Mouse (Mus musculus) adrenal gland, adult (tissue): ENCODE measurements at regions not wholly inside any gene's neighbourhood (a gene's known extent, or its start where the extent isn't known, plus 50 kb on each side); places are given as distances from the start of the nearest gene placed in this dataset.

Experiments used
- DNase-seq, 2 experiments: peaks; one replicate each; pipeline ENCODE4 v3.0.0; 2022 to 2023; ENCODE audit warnings: low spot score in 1 of 2; ENCODE audit not compliant: inconsistent age in 2 of 2

DNA sequence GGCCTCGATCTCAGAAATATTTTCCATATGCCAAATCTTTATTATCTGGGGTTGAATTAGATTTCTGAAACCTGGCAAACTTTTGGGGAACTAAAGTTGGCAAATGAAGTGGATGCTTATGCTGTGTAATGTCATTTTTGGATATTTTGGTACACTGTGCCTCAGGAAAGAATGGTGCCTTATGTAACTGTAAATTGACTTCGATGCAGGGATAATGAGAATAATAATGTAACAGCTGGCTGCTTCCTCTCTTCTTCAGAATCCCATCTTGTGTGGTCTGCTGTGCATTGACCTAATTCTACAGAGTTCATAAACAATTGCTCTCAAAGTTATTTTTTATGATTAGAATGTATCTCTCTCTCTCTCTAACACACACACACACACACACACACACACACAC is 545.6 kb downstream of the Tfap2b start:
- no peak for DNase-seq

DNA sequence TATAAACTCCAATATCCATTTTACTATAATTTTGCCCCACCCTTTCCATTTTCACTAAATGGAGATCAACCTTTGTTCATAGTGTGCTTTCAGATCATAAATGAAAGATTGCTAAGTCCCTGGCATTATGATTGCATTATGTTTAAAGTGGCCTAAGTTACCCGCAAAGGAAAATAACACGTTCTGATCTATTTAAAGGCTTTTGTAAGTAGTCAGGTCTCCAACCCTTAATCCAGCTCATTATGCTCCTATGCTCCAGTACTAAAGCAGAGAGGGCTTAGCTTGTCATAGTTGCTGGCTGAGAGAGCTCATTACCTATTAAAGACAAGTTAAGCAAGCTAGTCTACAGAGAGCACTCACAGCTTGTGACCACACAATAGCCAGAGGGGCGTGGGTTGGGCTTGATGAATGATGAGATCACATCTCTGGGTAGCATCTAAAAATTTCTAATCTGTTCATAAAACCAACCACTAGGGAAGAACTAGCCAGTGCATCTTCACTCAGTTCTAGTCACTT is 549.3 kb downstream of the Tfap2b start:
- no peak for DNase-seq

DNA sequence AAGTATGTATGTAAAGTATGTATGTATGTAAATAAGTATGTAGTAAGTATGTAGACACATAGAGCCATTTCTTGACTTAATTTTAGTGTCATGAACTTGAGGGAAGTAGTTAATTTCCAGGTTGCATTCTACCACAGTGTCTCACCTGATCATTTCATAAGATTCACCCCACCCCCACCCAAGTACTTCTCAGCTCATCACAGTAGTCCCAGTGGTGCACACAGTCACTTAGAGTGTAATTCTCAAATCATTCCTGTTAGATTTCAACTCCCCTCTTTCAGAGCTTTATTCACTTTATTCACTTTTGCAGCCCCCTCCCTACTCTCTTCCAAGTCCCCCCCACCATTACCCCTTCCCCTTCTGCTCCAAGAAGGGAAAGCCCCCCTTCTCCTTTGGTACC is 558.2 kb downstream of the Tfap2b start:
- DNase-seq = no peak

DNA sequence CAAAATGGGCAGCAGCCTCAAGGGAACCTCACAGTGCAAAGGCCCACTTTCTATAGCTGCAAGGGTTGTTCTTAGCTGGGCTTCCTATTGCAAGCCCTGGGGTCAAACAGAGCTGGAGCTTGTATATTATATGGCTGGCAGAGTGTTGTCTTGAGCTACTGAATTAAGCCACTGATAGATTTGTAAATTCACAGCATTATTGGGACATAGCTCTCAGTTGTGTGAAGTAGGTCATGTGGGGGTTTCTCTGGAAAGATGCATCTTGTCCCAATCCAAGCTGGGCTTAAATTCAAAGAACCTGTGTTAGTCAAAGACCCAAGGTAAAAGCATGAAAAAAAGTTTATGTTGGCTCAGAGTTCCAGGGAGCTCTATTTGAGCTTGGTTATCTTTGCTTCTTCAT is 563.6 kb downstream of the Tfap2b start:
- no peak for DNase-seq

DNA sequence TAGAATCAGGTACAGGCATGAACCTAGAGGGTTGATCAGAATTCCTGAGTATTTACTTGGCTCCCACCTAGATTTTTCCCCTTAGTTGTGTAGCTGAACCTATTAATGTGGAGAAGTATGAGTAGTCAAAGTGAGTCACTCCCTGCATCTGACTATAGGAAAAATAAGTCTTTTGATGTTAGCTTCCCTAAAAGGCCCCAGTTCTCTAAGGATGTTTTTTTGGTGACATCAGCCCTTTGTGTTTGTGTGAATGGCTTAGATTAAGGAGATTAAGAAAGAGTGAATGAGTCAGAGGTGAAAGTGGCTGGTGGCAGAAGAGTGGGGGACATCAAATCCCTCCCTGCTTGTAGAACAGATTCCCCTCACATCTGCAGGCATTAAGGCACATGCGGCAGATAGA is 565.8 kb downstream of the Tfap2b start:
- no peak for DNase-seq

DNA sequence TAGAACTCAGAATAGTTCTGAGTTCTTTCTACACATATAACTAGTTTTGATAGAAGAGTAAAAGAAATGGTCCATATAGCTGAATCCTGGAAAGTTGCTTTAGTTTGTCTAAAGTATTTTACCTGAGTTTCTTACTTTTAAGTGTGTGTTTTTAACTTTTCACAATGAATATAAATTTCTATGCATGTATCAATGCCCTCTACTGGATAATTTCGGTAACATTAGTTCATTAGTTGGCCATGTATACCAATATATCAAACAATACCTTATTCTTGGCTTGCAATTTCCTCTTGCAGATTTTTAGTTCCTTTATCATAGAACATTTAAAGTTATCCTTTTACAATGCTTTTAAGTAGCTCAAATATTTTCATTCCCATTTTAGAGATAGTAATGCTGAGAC is 568.8 kb downstream of the Tfap2b start:
- no peak for DNase-seq

DNA sequence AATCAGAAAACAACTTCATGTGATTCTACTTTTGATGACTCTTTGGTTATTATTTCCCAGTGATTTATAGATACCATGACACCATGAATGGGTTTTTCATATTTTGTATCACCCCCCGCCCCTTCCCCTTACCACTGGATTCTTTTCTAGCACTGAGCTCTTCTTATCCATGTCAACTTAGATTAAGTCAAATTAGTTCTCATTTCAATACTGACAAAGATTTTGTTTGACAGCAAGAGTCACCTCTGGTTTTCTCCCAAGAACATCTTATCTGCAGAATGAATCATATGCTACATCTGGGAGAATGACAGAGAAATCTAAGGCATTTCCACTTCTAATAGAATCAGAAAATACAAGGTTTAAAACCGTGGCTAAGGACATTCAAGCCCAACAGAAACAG is 578.3 kb downstream of the Tfap2b start:
- DNase-seq = no peak

DNA sequence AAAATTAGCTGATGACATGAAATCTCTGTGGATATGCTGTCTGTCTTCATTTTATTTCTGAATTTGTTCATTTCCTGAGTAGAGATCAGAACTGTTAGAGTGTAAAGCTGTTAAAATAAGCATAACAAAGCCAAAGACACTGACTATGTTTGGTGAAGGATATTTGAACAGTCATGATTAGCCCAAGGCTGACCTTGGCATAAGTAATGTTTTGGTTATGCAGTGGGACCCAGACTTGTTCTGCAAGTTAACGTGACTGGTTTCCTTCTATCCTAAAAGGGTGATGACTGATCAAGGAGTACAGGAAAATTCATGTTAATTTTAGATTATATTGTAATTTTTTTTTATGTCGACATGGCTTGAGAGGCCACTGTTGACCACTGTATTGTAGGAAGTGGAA is 585.4 kb downstream of the Tfap2b start:
- DNase-seq = peak in 1 of 2 experiments; percentile 19

DNA sequence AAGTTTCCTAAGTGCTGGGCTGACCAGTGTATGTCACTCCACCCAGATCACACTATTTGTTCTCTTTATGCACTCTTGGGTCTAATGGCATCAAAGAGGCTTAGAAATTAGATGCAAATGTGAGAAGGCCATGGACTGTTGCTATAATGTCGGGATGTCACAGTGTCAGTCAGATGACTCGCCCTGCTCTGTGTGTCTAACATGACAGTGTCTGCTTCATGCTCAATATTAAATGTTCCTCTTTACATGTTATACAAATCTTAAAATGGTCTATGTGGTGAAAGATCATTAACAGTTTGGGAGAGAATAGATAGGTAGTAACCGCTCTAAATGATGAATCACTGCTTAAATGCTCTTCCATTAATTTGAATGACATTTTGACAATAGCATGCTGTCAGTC is 617.2 kb downstream of the Tfap2b start:
- DNase-seq = peak in 1 of 2 experiments; percentile 3

DNA sequence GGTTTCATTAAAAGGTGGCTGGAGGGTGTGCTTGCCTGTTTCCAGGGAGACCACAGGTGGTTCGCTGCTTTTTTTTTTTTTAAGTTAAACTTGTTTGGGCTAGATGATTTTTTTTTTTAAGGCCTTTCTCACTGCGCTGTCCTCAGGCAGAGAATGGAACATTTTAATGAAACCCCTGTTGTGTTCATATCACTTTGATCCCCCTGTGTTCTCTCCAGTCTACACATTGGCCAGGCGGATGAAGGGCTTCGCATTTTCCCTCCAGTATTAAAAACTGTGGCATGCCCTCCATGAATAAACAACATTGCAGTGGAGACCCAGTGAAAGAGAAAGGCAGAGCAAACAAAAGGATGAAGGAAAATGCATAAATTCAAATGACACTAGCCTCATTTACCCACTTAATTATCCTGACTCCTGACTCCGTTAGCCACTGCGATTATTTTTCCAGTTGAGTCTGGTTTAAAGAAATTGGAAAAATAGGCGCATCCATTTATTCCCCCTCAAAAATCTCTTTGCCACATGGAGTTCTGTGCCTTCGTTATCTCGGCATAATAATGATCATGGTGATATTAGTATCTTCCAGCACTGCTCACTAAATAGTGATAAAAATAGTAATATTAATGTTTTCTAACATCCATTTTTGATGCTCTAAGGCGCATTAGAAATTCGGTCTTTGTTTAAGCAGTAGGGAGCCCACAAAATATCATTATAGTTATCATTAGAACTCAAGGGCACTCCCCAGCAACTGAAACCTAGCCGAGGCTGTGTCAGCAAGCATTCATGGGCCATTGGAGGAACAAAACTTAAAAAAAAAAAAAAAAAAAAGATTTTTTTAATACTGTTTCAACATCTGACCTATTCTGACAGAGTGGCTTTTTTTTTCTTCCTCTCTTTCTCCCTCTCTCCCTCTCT is 618.0 kb downstream of the Tfap2b start:
- no peak for DNase-seq

DNA sequence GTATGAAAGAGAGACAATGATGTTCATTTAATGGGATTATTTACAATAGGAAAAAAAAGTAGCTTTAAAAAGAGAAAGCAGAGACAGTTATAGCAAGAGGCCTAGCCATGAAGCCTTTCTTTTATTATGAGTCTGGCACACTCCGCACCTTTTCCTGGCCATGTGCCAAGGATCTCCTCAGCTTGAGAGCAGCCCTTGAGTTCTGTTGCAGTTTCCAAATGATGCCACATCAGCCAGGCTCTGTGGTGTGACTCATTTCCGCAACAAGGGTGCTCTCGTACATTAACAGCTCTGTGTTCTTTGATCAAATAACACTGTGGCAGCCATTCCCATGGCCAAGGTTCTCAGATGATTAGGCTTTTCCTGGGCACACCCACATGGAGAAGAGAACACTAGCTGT is 641.2 kb downstream of the Tfap2b start:
- DNase-seq = peak; percentile 24 to 49

DNA sequence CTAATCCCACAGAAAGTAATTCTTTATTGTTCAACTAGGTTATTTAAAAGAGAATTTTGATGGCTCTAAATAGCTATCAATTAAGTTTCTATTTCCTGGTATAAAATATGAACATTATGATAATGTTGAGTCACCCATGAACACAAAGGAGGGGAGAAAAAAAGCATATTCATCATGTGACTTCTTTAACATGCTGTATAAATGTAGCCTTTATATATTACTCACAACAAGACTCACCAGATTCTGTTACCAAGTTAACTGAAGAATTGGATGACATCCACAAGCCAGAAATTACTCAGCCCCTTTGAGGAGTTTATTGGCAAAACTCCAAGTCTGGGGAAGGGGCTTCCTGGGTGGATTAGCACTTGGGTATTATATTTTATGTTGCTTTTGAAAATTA is 648.5 kb downstream of the Tfap2b start:
- no peak for DNase-seq

DNA sequence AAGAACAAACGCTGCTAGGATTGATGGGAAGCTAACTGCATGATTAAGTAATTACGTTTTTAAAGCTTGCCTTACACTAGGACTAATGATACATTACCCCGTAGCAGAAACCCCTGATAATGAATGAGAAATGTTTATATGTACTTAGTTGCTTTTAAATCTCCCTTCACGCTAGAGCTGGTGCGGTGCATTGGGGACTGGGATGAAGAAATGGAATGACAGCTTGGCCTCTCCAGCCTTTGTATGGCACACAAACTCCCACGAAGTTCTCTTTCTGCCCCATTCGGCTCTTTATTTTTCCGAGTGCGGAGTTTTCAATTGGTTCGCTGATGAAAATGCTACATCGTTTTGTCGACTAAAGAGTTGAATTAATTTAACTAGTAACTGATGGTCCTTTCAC is 659.8 kb downstream of the Tfap2b start:
- DNase-seq = no peak

DNA sequence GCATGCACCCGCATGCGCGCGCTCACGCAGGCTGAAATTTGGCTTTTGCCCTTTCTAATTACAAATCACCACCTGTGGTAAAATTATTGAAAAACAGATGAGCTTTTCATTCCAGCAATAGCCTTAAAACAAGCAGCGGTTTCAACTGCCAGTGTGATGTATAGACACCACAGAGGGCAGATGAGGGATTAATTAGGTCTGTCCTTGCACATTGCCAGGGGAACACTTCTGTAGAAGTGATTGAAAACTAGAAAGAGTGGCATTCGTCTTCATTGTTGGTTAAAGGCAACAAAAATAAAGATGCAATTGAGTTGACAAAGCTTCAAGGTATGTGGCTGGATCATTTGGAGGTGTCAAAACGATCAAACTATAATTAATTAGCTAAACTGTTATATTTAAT is 672.5 kb downstream of the Tfap2b start:
- DNase-seq = no peak

DNA sequence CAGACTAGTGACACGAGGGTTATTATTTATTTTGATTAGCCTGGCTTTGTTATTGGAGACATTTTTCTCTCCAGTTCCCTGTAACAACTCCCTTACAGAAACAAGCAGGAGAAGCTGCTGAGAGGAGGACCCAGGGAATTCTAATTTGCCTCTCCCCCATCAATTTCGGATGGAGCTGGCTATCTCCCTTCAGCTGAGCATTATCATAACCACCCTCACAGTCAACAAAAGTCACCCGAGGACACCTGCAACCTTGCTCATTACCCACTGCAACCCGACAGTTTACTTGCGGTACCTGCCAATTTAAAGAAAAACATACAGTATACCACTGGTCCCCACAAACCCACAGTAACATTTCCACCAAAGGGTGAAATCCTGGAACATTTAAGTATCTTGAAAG is 690.7 kb downstream of the Tfap2b start:
- DNase-seq = no peak

DNA sequence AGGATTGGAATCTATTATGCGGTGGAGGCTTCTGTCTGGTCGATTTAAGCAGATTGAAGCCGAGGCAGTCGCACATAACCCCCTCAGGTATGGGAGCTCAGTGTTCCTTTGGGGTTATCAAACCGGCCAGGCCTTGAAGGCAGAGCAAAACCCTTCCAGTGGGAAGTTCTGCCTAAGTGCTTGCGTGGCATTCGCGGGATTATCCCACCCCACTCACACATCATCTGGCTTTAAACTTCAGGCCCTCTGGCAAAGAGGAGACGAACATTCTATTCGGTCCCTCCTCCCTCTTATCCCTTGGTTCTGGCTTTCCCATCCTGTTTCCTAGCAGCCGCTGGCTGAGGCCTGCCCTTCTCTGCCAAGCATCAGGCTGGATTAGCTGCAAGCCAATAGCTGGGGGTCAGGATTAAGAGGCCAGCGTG is 691.2 kb downstream of the Tfap2b start:
- no peak for DNase-seq

DNA sequence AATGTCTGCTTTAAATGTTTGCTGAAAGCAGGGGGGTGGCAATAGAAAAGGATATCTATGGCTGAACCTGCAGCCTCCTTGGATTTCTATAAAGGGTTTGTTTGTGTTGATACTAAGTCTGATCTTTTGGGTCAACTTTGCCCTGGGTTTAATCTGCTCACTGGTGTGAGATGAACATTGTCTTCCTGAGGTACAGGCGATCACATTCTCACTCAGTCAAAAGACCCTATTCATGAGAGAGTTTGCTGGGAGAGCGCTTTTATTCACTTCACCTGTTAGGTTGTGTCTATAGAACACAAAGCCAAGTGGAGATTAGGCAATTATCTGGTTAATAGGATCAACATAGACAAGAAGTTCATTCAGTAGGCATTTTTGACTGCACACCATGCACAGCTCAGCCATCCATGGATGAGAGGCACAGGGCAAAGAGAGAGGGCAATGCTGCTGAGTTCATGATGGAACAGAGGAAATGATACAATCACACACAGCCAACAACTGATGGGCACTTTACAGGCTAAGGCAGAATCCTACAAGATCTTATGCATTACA is 692.3 kb downstream of the Tfap2b start:
- DNase-seq = no peak

DNA sequence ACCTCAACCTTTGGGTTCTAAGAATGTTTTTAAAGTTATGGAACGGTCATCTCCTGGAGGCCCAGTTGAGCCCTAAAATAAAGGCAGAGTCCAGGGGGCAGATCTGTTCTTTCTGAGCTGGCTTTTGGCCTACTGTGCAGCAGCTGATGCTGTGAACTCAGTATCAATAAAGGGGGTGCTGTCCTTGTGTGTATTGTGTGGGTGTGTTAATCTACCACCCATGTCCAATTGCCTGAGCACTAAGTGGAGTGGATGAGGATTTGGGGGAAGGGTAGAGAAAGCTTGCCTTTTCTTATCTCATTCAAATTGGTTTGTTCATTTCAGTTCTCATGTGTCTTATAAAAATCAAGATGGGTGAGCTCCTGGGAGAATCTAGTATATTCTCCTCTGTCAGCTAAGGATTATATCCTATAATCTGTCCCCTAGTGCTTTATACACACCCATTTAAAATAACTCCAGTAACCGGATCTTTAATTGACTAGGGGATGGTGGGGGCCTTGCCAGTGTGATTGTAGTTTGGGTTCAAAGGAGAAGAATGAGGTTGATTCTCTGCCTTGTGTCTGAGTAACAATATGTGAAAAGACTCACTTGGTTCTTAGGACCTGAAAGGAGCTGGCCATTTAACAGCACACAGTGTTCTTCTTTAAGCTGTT is 703.6 kb downstream of the Tfap2b start:
- no peak for DNase-seq

DNA sequence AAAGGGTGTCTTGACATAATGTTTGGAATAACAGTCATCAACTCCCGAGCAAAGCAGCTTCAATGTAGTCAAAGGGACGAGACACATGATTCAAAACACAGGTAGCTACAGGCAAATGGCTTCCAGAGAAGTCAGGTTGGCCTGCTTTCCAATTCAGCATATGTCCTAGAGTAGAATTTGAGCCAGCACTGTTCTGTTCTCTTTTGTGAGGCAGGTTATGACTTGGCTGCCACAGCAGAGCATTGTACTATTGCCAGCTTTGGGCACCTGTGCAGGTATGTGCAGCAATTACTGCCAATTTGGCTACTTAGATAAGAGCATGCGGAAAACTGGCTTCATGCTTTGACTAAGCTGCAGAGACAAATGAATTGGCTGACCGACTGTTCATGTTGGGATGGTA is 699.1 kb downstream of the Pkhd1 start:
- DNase-seq = no peak

DNA sequence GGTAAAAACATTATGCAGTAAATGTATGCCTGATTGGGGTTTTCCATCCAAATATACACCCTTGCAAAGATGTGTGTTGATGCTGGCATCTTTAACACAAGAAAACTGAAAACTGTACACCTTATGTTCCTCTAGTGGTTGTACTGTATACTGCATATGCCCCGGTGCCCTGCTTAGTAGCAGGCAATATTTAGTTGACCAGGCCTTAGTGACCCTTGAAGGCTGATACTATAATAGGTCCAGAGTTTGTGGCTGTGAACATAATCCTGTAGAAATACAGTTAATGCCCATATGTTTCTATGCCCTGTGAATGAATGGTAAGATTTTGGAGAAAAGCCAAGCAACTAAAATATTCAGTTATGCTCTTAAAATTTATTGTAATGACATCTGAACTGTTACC is 690.7 kb downstream of the Pkhd1 start:
- DNase-seq = no peak

DNA sequence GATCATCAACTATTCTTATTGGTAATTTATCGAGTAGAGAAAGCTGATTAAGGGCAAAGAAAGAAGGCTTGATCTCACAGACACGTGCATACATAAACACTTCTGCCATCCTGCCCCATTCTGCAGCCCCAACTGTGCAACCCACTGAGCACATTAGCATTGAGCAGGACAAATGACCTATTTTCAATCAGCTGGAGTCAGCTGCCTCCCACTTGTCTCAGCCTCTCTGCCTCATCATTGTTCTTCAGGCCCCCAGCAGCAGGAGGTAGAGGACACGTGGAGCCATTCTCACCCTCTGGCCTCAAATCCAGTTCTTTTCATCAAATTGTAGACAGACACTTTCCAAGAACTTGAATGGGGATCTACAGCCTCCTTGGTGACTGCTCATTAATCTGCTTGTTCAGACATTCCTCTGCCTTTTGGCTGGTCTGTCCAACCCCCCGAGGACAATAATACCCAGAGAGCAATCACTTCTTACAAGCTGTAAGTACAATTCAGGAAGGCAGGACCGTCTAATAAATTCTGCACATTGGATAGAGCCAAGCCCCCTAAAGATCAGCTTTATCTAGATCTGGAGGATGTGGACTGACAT is 690.0 kb downstream of the Pkhd1 start:
- DNase-seq = no peak
